Mouse (Mus musculus) mature B cell (primary cell): ENCODE measurements around the gene Prl7a1.

ENCODE experiments used
- in situ Hi-C: fragments of 300-500 bp; cut with MboI; formaldehyde crosslinking; loops from 2 replicates; pipeline ENCODE4 v1.14.3; 2019

The Prl7a1 gene

GRCm38 (mm10) chr13:27642393-27642792 lies at the start of gene Prl7a1:
Gene Prl7a1, minus strand, starts transcription at chr13:27642493.
- in situ Hi-C loops, result no loop called here

GRCm38 (mm10) chr13:27667936-27668335 lies 25.6 kb upstream of the Prl7a1 start, which contains the start of gene Prl7a2:
Gene Prl7a2, minus strand, starts transcription at chr13:27668036.
- in situ Hi-C loops, result no loop called here

- in situ Hi-C loops, result no loop called here
Measured at GRCm38 (mm10) chr13:27660747-27661146, 18.5 kb upstream of the Prl7a1 start.

GRCm38 (mm10) chr13:27610482-27610881 lies 31.8 kb downstream of the Prl7a1 start, which contains the start of gene Prl7b1:
Gene Prl7b1, minus strand, starts transcription at chr13:27610582.
- in situ Hi-C loops, result no loop called here
